Mouse (Mus musculus): ENCODE measurements around the gene Gadl1.
"Not testable (repeated sequence)": the region's sequence is repeated elsewhere in the genome, so short reads cannot be mapped to it uniquely, and the experiment has no call there.

Gadl1 gene

GRCm38 (mm10) chr9:116029076-116029475 is 119.8 kb downstream of the Gadl1 start:
- no peak for DNase-seq (ENCODE audit: low read depth)

GRCm38 (mm10) chr9:116032711-116033110 is 123.5 kb downstream of the Gadl1 start:
- no peak for DNase-seq (ENCODE audit: low read depth)

GRCm38 (mm10) chr9:116038275-116038674 is 129.0 kb downstream of the Gadl1 start:
- no peak for DNase-seq (ENCODE audit: low read depth)

- DNase-seq (ENCODE audit: low read depth) = no peak
These were observed 130.7 kb downstream of the Gadl1 start for GRCm38 (mm10) chr9:116039981-116040380.

- DNase-seq (ENCODE audit: low read depth) = not testable (repeated sequence)
These were observed 131.6 kb downstream of the Gadl1 start for GRCm38 (mm10) chr9:116040852-116041251.

GRCm38 (mm10) chr9:116041369-116041768 is 132.1 kb downstream of the Gadl1 start:
- DNase-seq (ENCODE audit: low read depth) = no peak

- DNase-seq (ENCODE audit: low read depth) = no peak
These were observed 132.5 kb downstream of the Gadl1 start for GRCm38 (mm10) chr9:116041787-116042186.

GRCm38 (mm10) chr9:116049985-116050384 is 140.7 kb downstream of the Gadl1 start:
- DNase-seq (ENCODE audit: low read depth) = no peak

GRCm38 (mm10) chr9:116053976-116054375 is 144.7 kb downstream of the Gadl1 start:
- DNase-seq (ENCODE audit: low read depth) = no peak

- DNase-seq (ENCODE audit: low read depth) = no peak
These were observed 149.2 kb downstream of the Gadl1 start for GRCm38 (mm10) chr9:116058475-116058874.

GRCm38 (mm10) chr9:116059156-116059555 is 149.9 kb downstream of the Gadl1 start:
- peak; percentile 47 for DNase-seq (ENCODE audit: low read depth)

GRCm38 (mm10) chr9:116060691-116061090 is 151.4 kb downstream of the Gadl1 start:
- DNase-seq (ENCODE audit: low read depth) = no peak

GRCm38 (mm10) chr9:116064774-116065173 is 155.5 kb downstream of the Gadl1 start:
- no peak for DNase-seq (ENCODE audit: low read depth)

- DNase-seq (ENCODE audit: low read depth) = not testable (repeated sequence)
These were observed 162.3 kb downstream of the Gadl1 start for GRCm38 (mm10) chr9:116071561-116071960.

GRCm38 (mm10) chr9:116076163-116076562 is 166.9 kb downstream of the Gadl1 start:
- DNase-seq (ENCODE audit: low read depth) = no peak

GRCm38 (mm10) chr9:116076946-116077345 is 167.7 kb downstream of the Gadl1 start:
- DNase-seq (ENCODE audit: low read depth) = no peak

GRCm38 (mm10) chr9:116077419-116077818 is 168.2 kb downstream of the Gadl1 start:
- DNase-seq (ENCODE audit: low read depth) = no peak

- DNase-seq (ENCODE audit: low read depth) = no peak
These were observed 172.5 kb downstream of the Gadl1 start for GRCm38 (mm10) chr9:116081781-116082180.

- no peak for DNase-seq (ENCODE audit: low read depth)
These were observed 174.0 kb downstream of the Gadl1 start for GRCm38 (mm10) chr9:116083300-116083699.

GRCm38 (mm10) chr9:116083726-116084323 is 174.6 kb downstream of the Gadl1 start:
- DNase-seq (ENCODE audit: low read depth) = no peak

- no peak for DNase-seq (ENCODE audit: low read depth)
These were observed 175.2 kb downstream of the Gadl1 start for GRCm38 (mm10) chr9:116084324-116084931.

- no peak for DNase-seq (ENCODE audit: low read depth)
These were observed 176.7 kb downstream of the Gadl1 start for GRCm38 (mm10) chr9:116085999-116086398.

- DNase-seq (ENCODE audit: low read depth) = no peak
These were observed 178.0 kb downstream of the Gadl1 start for GRCm38 (mm10) chr9:116087263-116087662.

- peak; percentile 63 for DNase-seq (ENCODE audit: low read depth)
These were observed 178.6 kb downstream of the Gadl1 start for GRCm38 (mm10) chr9:116087880-116088279.
